Mouse (Mus musculus) heart, embryonic 13.5 days (tissue): ENCODE data around the gene Chchd1. TPM values are rescaled to one million over a fixed set of nuclear protein-coding genes. Genes with fewer than 3 reads are reported as not detected.

Source experiments
- ATAC-seq: fragments of 200-750 bp; cut with Nextera tagmentation; 2 replicates; pipeline ENCODE4 v1.8.0; 2017; ENCODE audit warnings: moderate TSS enrichment; ENCODE audit not compliant: insufficient number of reproducible peaks, low FRiP score, low TSS enrichment; ENCODE audit errors: extremely low read depth
- H3K27ac ChIP-seq: fragments of 300-500 bp; sonication (generic); replicated peaks from 2 replicates; pipeline ENCODE4 v1.5.1; 2015; ENCODE audit warnings: moderate library complexity, mild to moderate bottlenecking, inconsistent platforms
- H3K27me3 ChIP-seq: fragments of 300-500 bp; sonication (generic); replicated peaks from 2 replicates; pipeline ENCODE4 v1.6.1; 2015; ENCODE audit warnings: mild to moderate bottlenecking, inconsistent platforms
- H3K36me3 ChIP-seq: fragments of 300-500 bp; sonication (generic); 2 replicates; pipeline ENCODE4 v1.6.1; 2015; ENCODE audit warnings: mild to moderate bottlenecking, inconsistent platforms
- H3K4me1 ChIP-seq: fragments of 300-500 bp; sonication (generic); 2 replicates; pipeline ENCODE4 v1.6.1; 2015; ENCODE audit warnings: inconsistent platforms
- H3K4me2 ChIP-seq: fragments of 300-500 bp; sonication (generic); 2 replicates; pipeline ENCODE4 v1.6.1; 2015; ENCODE audit warnings: inconsistent platforms, mild to moderate bottlenecking, moderate library complexity
- H3K4me3 ChIP-seq: fragments of 300-500 bp; sonication (generic); 2 replicates; pipeline ENCODE4 v1.5.1; 2015; ENCODE audit warnings: moderate library complexity, mild to moderate bottlenecking, inconsistent platforms
- H3K9ac ChIP-seq: fragments of 300-500 bp; sonication (generic); 2 replicates; pipeline ENCODE4 v1.6.1; 2015; ENCODE audit warnings: inconsistent platforms, mild to moderate bottlenecking, moderate library complexity
- H3K9me3 ChIP-seq: fragments of 300-500 bp; sonication (generic); 2 replicates; pipeline ENCODE4 v1.6.1; 2016; ENCODE audit warnings: inconsistent platforms
- WGBS: fragments of 180-500 bp; shearing (Covaris S2); methylation state at CpG from one replicate; pipeline ENCODE4 v1.1.7; 2015; ENCODE audit warnings: mixed read lengths; 5-methylcytosine and 5-hydroxymethylcytosine counted together
- polyA plus RNA-seq: library from polyadenylated mRNA; unstranded; fragments of >200 nt; fragmentation: Nextera tagmentation; extraction: Ambion mirVana; gene quantifications from 2 replicates; pipeline ENCODE4 v1.2.1, GENCODE M21; 2015

The Chchd1 gene
- polyA plus RNA-seq, 1 experiment from 2014 or later = 200 TPM

DNA sequence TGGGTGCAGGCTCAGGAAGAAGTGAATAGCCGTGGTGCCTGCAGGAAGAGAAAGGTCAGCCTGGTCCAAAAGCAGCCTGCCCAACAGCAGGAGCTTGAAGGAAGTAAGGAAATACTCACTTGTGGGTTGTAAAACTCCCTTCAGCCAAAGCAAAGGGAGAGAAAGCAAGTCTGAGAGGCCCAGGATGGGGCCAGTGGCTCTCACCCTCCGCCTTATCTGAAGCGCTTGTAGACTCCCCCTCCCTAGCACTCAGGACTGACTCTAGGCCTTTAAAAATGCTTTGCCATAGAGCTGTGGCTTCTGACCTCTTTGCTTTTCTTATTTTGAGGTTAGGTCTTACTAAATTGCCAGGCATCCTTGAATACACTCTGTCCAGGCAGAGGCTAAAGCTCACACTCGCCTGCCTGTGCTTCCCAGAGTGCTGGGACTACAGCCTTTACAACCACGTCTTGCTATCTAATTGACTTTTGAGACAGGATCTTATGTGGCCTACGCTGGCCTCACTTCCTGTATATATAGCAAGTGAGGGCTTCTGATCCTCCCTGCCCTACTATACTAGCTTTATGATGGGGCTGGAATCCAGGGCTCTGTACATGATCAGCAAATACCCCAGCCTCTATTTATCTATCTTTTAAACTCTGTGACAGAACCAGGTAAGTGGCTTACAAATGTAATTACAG is 23.0 kb downstream of the Chchd1 start:
- Histone ChIP-seq H3K4me2 (peak overlapping the region; percentile 16; the same call in 1 of the 2 replicates), H3K36me3 (peaks cover 100% of the 10 kb centered on the region), H3K27ac (peak overlapping the region; percentile 78), H3K9ac (peak overlapping the region; percentile 71), H3K4me3 (0 out of 2 replicates have a peak overlapping the region, but pooled peaks have one; percentile 5), H3K9me3 (no peaks in the 10 kb centered on the region), H3K27me3 (no peaks in the 10 kb centered on the region), H3K4me1 (peaks cover 17% of the 10 kb centered on the region)
- WGBS = 22% methylated on average over 6 of the region's 6 CpGs
- ATAC-seq = no peak

GRCm38 (mm10) chr14:20729871-20730270 is 27.1 kb downstream of the Chchd1 start:
- Histone ChIP-seq H3K36me3 (peaks cover 77% of the 10 kb centered on the region), H3K4me2 (no peak overlapping the region), H3K9me3 (no peaks in the 10 kb centered on the region), H3K9ac (no peak overlapping the region), H3K4me1 (peaks cover 37% of the 10 kb centered on the region), H3K4me3 (no peak overlapping the region), H3K27ac (no peak overlapping the region), H3K27me3 (no peaks in the 10 kb centered on the region)
- ATAC-seq = no peak
- WGBS = 83% methylated on average over 9 of the region's 9 CpGs

- H3K27ac ChIP-seq = no peak overlapping the region
- no peaks in the 10 kb centered on the region for H3K27me3 ChIP-seq
- no peak for ATAC-seq
- H3K9ac ChIP-seq = no peak overlapping the region
- H3K9me3 ChIP-seq = no peaks in the 10 kb centered on the region
- H3K36me3 ChIP-seq = peaks cover 77% of the 10 kb centered on the region
- peaks cover 37% of the 10 kb centered on the region for H3K4me1 ChIP-seq
- 87% methylated on average over 9 of the region's 9 CpGs for WGBS
- no peak overlapping the region for H3K4me2 ChIP-seq
- H3K4me3 ChIP-seq = no peak overlapping the region
These were observed 28.2 kb downstream of the Chchd1 start for GRCm38 (mm10) chr14:20730853-20731602.

DNA sequence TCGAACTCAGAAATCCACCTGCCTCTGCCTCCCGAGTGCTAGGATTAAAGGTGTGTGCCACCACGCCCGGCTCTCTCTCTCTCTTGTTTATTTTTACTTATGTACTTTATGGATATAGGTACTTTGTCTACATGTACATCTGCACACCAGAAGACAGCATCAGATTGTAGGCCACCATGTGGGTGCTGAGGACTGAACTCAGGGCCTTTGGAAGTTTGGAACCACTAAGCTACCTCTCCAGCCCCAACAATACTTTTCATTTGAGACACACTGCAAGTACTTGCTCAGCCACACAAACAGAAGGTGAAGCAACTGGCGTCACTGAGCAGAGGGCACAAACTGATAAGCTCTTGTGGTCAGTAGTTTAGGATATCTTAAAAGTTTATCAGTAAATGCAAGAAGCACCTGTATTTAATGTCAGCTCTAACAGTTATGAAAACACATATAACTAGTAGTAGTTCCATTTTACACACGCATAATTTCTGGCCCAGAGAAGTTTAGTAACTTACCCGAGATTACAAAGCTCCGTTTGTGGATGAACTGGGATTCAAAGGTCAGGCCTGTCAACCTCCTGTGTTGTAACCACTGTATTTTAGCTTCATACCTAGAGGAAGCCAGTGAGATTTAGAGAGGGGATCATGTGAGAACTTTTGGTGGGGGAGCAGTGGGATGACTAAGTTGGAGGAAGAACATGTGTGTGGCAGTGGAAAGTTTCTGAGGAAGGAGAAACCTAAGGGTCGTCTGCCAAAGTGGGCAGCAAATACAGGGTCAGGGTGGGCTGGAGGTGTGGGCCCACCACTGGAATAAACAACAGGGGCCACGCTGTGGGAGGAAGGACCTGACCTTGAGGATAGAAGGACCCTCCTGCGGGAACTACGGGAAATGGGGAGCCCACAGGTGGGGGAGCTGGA is 30.5 kb downstream of the Chchd1 start:
- Histone ChIP-seq H3K9ac (peak overlapping the region; percentile 98), H3K4me3 (peak overlapping the region; percentile 78), H3K4me1 (peaks cover 50% of the 10 kb centered on the region), H3K9me3 (no peaks in the 10 kb centered on the region), H3K27ac (peak overlapping the region; percentile 93), H3K36me3 (peaks cover 74% of the 10 kb centered on the region), H3K4me2 (peak overlapping the region; percentile 88), H3K27me3 (no peaks in the 10 kb centered on the region)
- WGBS = 36% methylated on average over 12 of the region's 12 CpGs
- ATAC-seq = no peak

- Histone ChIP-seq H3K27ac (peak within 1 kb of the TSS; percentile 93), H3K9me3 (no peaks in the 10 kb centered on the region), H3K36me3 (peaks cover 74% of the 10 kb centered on the region), H3K4me3 (peak within 1 kb of the TSS; percentile 78), H3K4me1 (peaks cover 56% of the 10 kb centered on the region), H3K9ac (peak within 1 kb of the TSS; percentile 98), H3K4me2 (peak within 1 kb of the TSS; percentile 88), H3K27me3 (no peaks in the 10 kb centered on the region)
- peak; percentile 97 for ATAC-seq
- WGBS = under 1% methylated on average over 81 of the region's 81 CpGs
These were observed 31.4 kb downstream of the Chchd1 start, which contains the start of gene Ndst2 for GRCm38 (mm10) chr14:20733952-20734774. Gene Ndst2, minus strand, starts transcription at chr14:20734562.

GRCm38 (mm10) chr14:20735052-20735451 is 32.2 kb downstream of the Chchd1 start:
- 42% methylated on average over 2 of the region's 2 CpGs for WGBS
- peaks cover 56% of the 10 kb centered on the region for H3K4me1 ChIP-seq
- no peak for ATAC-seq

GRCm38 (mm10) chr14:20735892-20736390 is 33.1 kb downstream of the Chchd1 start:
- no peak overlapping the region for H3K4me3 ChIP-seq
- H3K4me1 ChIP-seq = peaks cover 56% of the 10 kb centered on the region
- H3K9ac ChIP-seq = no peak overlapping the region
- 77% methylated on average over 13 of the region's 13 CpGs for WGBS
- H3K27ac ChIP-seq = peak overlapping the region; percentile 93
- no peak for ATAC-seq
- no peaks in the 10 kb centered on the region for H3K9me3 ChIP-seq
- H3K4me2 ChIP-seq = no peak overlapping the region
- no peaks in the 10 kb centered on the region for H3K27me3 ChIP-seq
- H3K36me3 ChIP-seq = peaks cover 74% of the 10 kb centered on the region

More at GRCm38 (mm10) chr14:20735052-20735451, 32.2 kb downstream of the Chchd1 start:
- peak overlapping the region; percentile 88 for H3K4me2 ChIP-seq
- H3K36me3 ChIP-seq = peaks cover 74% of the 10 kb centered on the region
- H3K9ac ChIP-seq = peak overlapping the region; percentile 98
- H3K4me3 ChIP-seq = 0 out of 2 replicates have a peak overlapping the region, but pooled peaks have one; percentile 78
- H3K27ac ChIP-seq = peak overlapping the region; percentile 93
- no peaks in the 10 kb centered on the region for H3K9me3 ChIP-seq
- H3K27me3 ChIP-seq = no peaks in the 10 kb centered on the region

- no peak overlapping the region for H3K4me2 ChIP-seq
- H3K9ac ChIP-seq = peak overlapping the region; percentile 52; the same call in 1 of the 2 replicates
- H3K4me1 ChIP-seq = peaks cover 51% of the 10 kb centered on the region
- ATAC-seq = no peak
- no peaks in the 10 kb centered on the region for H3K27me3 ChIP-seq
- no peak overlapping the region for H3K4me3 ChIP-seq
- peaks cover 75% of the 10 kb centered on the region for H3K36me3 ChIP-seq
- WGBS = 25% methylated on average over 14 of the region's 14 CpGs
- peak overlapping the region; percentile 28; the same call in 1 of the 2 replicates for H3K27ac ChIP-seq
- no peaks in the 10 kb centered on the region for H3K9me3 ChIP-seq
These were observed 34.5 kb downstream of the Chchd1 start for GRCm38 (mm10) chr14:20737306-20737705.

GRCm38 (mm10) chr14:20738511-20738910 is 35.7 kb downstream of the Chchd1 start:
- Histone ChIP-seq H3K4me2 (no peak overlapping the region), H3K27me3 (no peaks in the 10 kb centered on the region), H3K27ac (no peak overlapping the region), H3K9me3 (no peaks in the 10 kb centered on the region), H3K4me1 (peaks cover 39% of the 10 kb centered on the region), H3K4me3 (no peak overlapping the region), H3K9ac (no peak overlapping the region), H3K36me3 (peaks cover 82% of the 10 kb centered on the region)
- ATAC-seq = no peak
- WGBS = 57% methylated on average over 8 of the region's 8 CpGs

DNA sequence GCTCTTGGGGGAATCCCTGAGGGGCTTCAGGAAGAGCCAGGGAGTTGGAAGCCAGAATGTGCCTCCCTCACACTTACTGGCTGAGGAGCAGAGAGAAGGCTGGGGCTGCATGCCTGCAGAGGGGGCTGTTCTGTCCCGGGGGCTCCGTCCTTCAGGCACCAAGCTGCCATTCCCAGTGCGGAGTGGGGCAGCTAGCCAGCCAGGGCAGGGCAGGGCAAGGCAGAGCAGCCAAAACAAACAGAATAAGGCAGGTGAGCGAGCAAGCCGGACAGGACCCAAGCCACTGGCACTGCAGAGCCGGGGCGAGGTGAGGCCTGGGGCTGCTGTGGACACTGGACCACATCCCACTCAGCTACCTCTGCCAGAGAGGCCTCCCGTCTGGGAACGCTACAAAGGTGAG is 38.5 kb downstream of the Chchd1 start:
- no peaks in the 10 kb centered on the region for H3K9me3 ChIP-seq
- H3K27me3 ChIP-seq = no peaks in the 10 kb centered on the region
- WGBS = 85% methylated on average over 9 of the region's 9 CpGs
- no peak overlapping the region for H3K4me3 ChIP-seq
- H3K9ac ChIP-seq = no peak overlapping the region
- H3K27ac ChIP-seq = no peak overlapping the region
- no peak for ATAC-seq
- H3K36me3 ChIP-seq = peaks cover 95% of the 10 kb centered on the region
- H3K4me1 ChIP-seq = peaks cover 19% of the 10 kb centered on the region
- H3K4me2 ChIP-seq = no peak overlapping the region
